Mouse (Mus musculus): ENCODE results near the gene Dnaaf1. TPM values are rescaled to one million over a fixed set of nuclear protein-coding genes. Genes with fewer than 3 reads are reported as not detected.

Dnaaf1 gene
- polyA plus RNA-seq, 1 experiment = not detected

DNA sequence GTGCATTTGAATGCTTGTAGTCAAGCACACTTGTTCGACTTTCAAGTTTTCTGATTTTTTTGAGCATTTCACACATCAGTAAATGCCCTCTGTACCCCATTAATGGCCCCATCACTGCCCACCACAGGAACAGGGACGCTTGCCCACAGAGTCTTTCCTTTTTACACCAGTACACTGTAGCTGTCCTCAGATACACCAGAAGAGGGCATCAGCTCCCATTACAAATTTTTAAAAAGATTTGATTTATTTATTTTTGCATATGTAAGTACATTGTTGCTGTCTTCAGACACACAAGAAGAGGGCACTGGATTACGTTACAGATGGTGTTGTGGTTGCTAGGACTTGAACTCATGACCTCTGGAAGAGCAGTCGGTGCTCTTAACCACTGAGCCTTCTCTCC is 13.3 kb downstream of the Dnaaf1 start:
- no peaks in the 10 kb centered on the region for H3K36me3 ChIP-seq (ENCODE audit: control insufficient read depth)
- no peaks in the 10 kb centered on the region; the same call in 1 of the 2 replicates for H3K9me3 ChIP-seq (ENCODE audit: control insufficient read depth, low read length)
- H3K4me3 ChIP-seq (replicated peaks) = no peak overlapping the region
- no peaks in the 10 kb centered on the region for H3K27me3 ChIP-seq (ENCODE audit: control insufficient read depth)
- TF ChIP-seq GATA1 (IDR thresholded peaks at IDR 0.05; ENCODE audit: low read length) (no peak), TAL1 (IDR thresholded peaks at IDR 0.05; ENCODE audit: low read length) (no peak)
- peaks cover 30% of the 10 kb centered on the region for H3K4me1 ChIP-seq (ENCODE audit: control insufficient read depth)

DNA sequence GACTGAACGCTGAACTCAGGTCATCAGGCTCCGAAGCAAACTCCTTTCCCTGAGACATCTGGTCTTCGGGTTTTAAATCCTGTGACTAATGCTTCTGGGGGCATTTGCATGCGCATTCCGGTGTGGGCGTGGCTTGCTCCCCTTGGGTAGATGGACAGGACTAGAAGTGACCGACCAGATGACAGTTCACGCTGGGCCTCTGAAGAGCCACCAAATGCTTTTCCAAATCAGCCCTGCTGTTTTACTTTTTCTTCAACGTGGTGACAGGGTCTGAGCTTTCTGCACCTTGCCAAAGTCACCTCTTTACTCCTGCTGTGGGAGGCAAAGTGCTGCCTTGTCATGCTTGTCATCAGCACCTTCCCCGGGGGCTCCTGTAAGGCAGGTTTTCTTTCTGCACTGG is 13.8 kb downstream of the Dnaaf1 start:
- no peak for TF ChIP-seq TAL1 (IDR thresholded peaks at IDR 0.05; ENCODE audit: low read length)
- TF ChIP-seq GATA1 (IDR thresholded peaks at IDR 0.05; ENCODE audit: low read length) = no peak
- H3K9me3 ChIP-seq (ENCODE audit: control insufficient read depth, low read length) = no peaks in the 10 kb centered on the region; the same call in 1 of the 2 replicates
- no peak overlapping the region for H3K4me3 ChIP-seq (replicated peaks)
- no peaks in the 10 kb centered on the region for H3K27me3 ChIP-seq (ENCODE audit: control insufficient read depth)
- H3K36me3 ChIP-seq (ENCODE audit: control insufficient read depth) = no peaks in the 10 kb centered on the region
- peaks cover 30% of the 10 kb centered on the region for H3K4me1 ChIP-seq (ENCODE audit: control insufficient read depth)

DNA sequence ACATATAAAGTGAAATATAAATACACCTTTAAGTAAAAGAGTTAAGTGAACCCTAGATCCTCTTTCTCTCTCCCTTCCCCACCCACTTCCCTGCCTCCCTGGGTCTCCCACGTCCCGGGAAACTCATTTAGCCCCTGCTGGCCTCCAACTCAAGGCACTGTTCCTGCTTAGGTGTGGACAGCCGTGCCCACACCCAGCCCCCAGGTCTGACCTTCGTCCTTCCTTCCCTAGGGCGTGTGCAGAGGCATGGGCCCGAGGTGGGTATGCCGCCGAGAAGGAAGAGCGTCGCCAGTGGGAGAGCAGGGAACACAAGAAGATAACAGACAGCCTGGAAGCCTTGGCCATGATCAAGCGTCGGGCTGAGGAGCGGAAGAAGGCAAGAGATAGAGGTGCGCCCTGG is 15.3 kb downstream of the Dnaaf1 start:
- no peaks in the 10 kb centered on the region for H3K27me3 ChIP-seq (ENCODE audit: control insufficient read depth)
- H3K4me3 ChIP-seq (replicated peaks) = no peak overlapping the region
- H3K36me3 ChIP-seq (ENCODE audit: control insufficient read depth) = no peaks in the 10 kb centered on the region
- TF ChIP-seq GATA1 (IDR thresholded peaks at IDR 0.05; ENCODE audit: low read length) (no peak), TAL1 (IDR thresholded peaks at IDR 0.05; ENCODE audit: low read length) (no peak)
- H3K4me1 ChIP-seq (ENCODE audit: control insufficient read depth) = peaks cover 21% of the 10 kb centered on the region
- no peaks in the 10 kb centered on the region; the same call in 1 of the 2 replicates for H3K9me3 ChIP-seq (ENCODE audit: control insufficient read depth, low read length)

DNA sequence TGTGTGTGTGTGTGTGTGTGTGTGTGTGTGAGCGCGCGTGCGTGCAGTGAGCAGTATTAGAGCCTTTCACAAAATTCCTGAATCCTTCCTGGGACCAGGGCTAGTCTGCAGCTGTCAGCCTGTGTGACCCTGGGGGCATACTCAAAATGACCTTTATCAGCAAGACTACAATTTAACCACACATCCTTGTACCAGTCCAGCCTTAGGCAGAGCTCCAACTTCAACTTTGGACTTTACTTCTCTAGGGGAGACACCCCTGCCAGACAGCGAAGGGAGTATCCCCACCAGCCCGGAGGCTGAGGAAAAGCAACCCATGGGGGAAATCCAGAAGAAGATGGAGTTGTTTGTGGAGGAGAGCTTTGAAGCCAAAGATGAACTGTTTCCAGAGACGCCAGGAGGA is 16.4 kb downstream of the Dnaaf1 start:
- H3K36me3 ChIP-seq (ENCODE audit: control insufficient read depth) = peaks cover 2% of the 10 kb centered on the region
- no peak overlapping the region for H3K4me3 ChIP-seq (replicated peaks)
- peaks cover 13% of the 10 kb centered on the region for H3K4me1 ChIP-seq (ENCODE audit: control insufficient read depth)
- H3K9me3 ChIP-seq (ENCODE audit: control insufficient read depth, low read length) = no peaks in the 10 kb centered on the region
- TF ChIP-seq GATA1 (IDR thresholded peaks at IDR 0.05; ENCODE audit: low read length) (no peak), TAL1 (IDR thresholded peaks at IDR 0.05; ENCODE audit: low read length) (no peak)
- no peaks in the 10 kb centered on the region for H3K27me3 ChIP-seq (ENCODE audit: control insufficient read depth)

DNA sequence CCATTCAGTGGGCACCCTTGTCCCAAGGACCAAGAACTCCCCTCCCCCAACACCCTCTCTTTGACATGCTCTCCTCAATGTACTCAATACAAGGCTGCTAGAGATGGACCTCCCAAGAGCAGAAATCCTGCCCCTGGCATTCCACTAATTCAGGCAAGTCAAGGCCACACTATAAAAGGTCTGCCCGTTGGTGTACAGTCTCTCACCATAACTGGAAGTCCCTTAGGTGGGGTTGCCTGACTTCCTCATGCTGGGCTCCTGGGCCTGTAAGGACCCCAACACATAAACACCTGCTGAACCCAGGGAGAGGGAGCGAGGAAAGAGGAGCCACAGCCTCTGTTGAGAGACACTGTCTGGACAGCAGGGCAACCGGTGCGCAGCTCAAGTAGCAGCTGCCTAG is 28.7 kb downstream of the Dnaaf1 start:
- Histone ChIP-seq H3K4me1 (ENCODE audit: control insufficient read depth) (peaks cover 22% of the 10 kb centered on the region), H3K9me3 (ENCODE audit: control insufficient read depth, low read length) (no peaks in the 10 kb centered on the region), H3K36me3 (ENCODE audit: control insufficient read depth) (peaks cover 46% of the 10 kb centered on the region), H3K27me3 (ENCODE audit: control insufficient read depth) (no peaks in the 10 kb centered on the region), H3K4me3 (replicated peaks) (peak overlapping the region; percentile 76)
- no peak for TF ChIP-seq GATA1 (IDR thresholded peaks at IDR 0.05; ENCODE audit: low read length)
- no peak for TF ChIP-seq TAL1 (IDR thresholded peaks at IDR 0.05; ENCODE audit: low read length)

DNA sequence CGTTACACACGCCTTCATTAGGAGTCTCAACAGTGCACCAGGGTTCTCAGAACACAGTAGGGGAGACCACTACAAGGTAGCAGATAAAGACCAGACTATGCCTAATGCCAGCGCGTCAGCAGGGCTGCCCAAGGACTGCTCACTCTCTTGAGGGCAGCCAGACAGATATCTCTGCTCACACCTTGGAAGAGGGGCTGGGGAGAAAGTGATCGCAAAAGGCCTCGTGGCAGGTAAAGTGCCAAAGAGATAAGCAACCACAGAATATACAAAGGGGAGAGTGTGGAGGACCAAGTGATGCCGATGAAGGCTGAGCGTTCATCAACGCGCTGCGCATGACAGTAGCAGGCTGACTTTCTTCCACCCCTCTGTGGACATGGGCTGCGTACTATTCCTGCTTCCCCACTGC is 29.4 kb downstream of the Dnaaf1 start:
- no peaks in the 10 kb centered on the region for H3K27me3 ChIP-seq (ENCODE audit: control insufficient read depth)
- peaks cover 40% of the 10 kb centered on the region for H3K36me3 ChIP-seq (ENCODE audit: control insufficient read depth)
- peaks cover 22% of the 10 kb centered on the region for H3K4me1 ChIP-seq (ENCODE audit: control insufficient read depth)
- peak overlapping the region; percentile 76 for H3K4me3 ChIP-seq (replicated peaks)
- peaks cover 4% of the 10 kb centered on the region; the same call in 1 of the 2 replicates for H3K9me3 ChIP-seq (ENCODE audit: control insufficient read depth, low read length)
- TF ChIP-seq TAL1 (IDR thresholded peaks at IDR 0.05; ENCODE audit: low read length) = no peak
- no peak for TF ChIP-seq GATA1 (IDR thresholded peaks at IDR 0.05; ENCODE audit: low read length)

DNA sequence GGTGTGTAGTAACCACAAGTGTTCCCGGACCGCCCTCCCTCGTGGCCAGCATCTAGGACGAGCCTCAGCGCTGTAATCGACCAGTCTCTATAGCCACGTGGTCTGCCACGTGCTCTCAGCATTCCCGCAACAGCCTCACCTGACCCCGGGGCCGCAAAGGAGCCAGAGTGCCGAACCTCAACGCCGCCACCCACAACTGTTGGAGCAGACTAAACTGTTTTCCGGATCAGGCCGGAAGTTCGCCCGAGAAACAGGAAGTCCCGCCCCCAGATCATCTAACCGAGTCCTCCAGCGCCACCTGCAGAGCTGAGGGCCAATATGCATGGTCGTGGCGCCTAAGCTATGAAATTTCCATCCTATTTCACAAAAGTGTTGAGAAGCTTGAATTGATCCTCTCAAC is 30.0 kb downstream of the Dnaaf1 start, which contains the start of gene Taf1c:
TSS of gene Taf1c (minus strand) at position 227 of the 400 bp plus-strand sequence.
- Histone ChIP-seq H3K4me1 (ENCODE audit: control insufficient read depth) (peaks cover 22% of the 10 kb centered on the region), H3K9me3 (ENCODE audit: control insufficient read depth, low read length) (peaks cover 7% of the 10 kb centered on the region), H3K4me3 (replicated peaks) (peak within 1 kb of the TSS; percentile 76), H3K36me3 (ENCODE audit: control insufficient read depth) (peaks cover 34% of the 10 kb centered on the region), H3K27me3 (ENCODE audit: control insufficient read depth) (no peaks in the 10 kb centered on the region)
- no peak for TF ChIP-seq GATA1 (IDR thresholded peaks at IDR 0.05; ENCODE audit: low read length)
- no peak for TF ChIP-seq TAL1 (IDR thresholded peaks at IDR 0.05; ENCODE audit: low read length)

DNA sequence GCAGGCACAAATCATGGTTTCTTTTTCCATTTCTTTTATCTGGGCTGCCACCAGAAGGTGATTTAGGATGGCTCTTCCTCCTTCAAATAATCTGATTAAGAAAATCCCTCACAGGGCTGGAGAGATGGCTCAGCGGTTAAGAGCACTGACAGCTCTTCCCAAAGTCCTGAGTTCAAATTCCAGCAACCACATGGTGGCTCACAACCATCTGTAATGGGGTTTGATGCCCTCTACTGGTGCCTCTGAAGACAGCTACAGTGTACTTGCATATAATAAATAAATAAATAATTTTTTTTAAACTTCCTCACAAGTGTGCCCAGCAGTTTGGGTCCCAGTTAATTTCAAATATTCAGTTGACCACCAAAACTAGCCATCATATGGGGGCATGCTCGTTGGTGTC is 31.2 kb downstream of the Dnaaf1 start:
- Histone ChIP-seq H3K27me3 (ENCODE audit: control insufficient read depth) (no peaks in the 10 kb centered on the region), H3K4me3 (replicated peaks) (no peak overlapping the region), H3K9me3 (ENCODE audit: control insufficient read depth, low read length) (peaks cover 7% of the 10 kb centered on the region), H3K36me3 (ENCODE audit: control insufficient read depth) (peaks cover 21% of the 10 kb centered on the region), H3K4me1 (ENCODE audit: control insufficient read depth) (peaks cover 22% of the 10 kb centered on the region)
- TF ChIP-seq GATA1 (IDR thresholded peaks at IDR 0.05; ENCODE audit: low read length) = no peak
- no peak for TF ChIP-seq TAL1 (IDR thresholded peaks at IDR 0.05; ENCODE audit: low read length)

DNA sequence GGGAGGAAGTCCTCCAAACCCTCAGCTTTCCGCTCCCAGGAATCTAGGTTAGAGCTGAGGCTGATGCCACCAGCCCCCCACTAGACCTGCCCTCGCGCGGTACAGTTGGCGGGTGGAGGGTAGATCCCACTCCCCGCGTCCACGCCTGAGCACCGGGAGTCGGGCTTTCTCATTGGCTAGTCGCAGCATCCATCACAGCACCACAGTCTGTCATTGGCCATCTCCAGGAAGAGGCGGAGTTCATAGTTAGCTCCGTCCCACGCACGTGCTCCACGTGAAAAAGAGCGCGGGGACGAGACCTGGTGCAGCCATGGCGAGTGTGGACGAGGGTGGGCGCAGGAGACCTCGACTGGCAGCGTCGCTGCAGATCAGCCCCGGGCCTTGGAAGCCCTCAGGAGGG is 37.4 kb downstream of the Dnaaf1 start, which contains the start of gene Adad2:
TSS of gene Adad2 (plus strand) at position 277 of the 400 bp plus-strand sequence.
- Histone ChIP-seq H3K36me3 (ENCODE audit: control insufficient read depth) (no peaks in the 10 kb centered on the region), H3K4me3 (replicated peaks) (no peak within 1 kb of the TSS), H3K9me3 (ENCODE audit: control insufficient read depth, low read length) (peaks cover 7% of the 10 kb centered on the region), H3K27me3 (ENCODE audit: control insufficient read depth) (no peaks in the 10 kb centered on the region; the same call in 1 of the 2 replicates), H3K4me1 (ENCODE audit: control insufficient read depth) (no peaks in the 10 kb centered on the region)
- TF ChIP-seq GATA1 (IDR thresholded peaks at IDR 0.05; ENCODE audit: low read length) = no peak
- no peak for TF ChIP-seq TAL1 (IDR thresholded peaks at IDR 0.05; ENCODE audit: low read length)

DNA sequence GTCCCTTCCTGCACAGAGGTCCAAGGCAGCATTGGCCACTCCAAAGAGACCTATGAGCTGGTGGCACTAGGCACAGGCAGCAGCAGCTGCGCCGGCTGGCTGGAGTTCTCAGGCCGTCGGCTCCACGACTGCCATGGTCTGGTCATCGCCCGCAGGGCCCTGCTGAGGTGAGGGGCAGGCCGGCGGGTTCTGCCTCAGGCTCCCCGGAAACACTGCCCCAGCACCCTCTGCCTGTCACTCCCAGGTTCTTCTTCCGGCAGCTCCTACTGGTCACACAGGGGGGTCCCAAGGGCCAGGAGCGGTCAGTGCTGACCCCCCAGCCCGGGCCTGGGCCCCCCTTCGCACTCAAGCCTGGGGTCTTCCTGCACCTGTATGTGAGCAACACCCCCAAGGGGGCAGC is 40.1 kb downstream of the Dnaaf1 start:
- H3K9me3 ChIP-seq (ENCODE audit: control insufficient read depth, low read length) = no peaks in the 10 kb centered on the region
- TF ChIP-seq GATA1 (IDR thresholded peaks at IDR 0.05; ENCODE audit: low read length) (no peak), TAL1 (IDR thresholded peaks at IDR 0.05; ENCODE audit: low read length) (no peak)
- H3K4me3 ChIP-seq (replicated peaks) = no peak overlapping the region
- H3K4me1 ChIP-seq (ENCODE audit: control insufficient read depth) = no peaks in the 10 kb centered on the region
- H3K36me3 ChIP-seq (ENCODE audit: control insufficient read depth) = no peaks in the 10 kb centered on the region
- H3K27me3 ChIP-seq (ENCODE audit: control insufficient read depth) = no peaks in the 10 kb centered on the region; the same call in 1 of the 2 replicates
